Mouse (Mus musculus) adrenal gland, postnatal 10 days (tissue): ENCODE results near the gene AI464131. TPM values are rescaled to one million over a fixed set of nuclear protein-coding genes. Genes with fewer than 3 reads are reported as not detected.
A peak's percentile ranks its signal among the peaks of the same experiment; 100 is the strongest.

Experiments
- DNase-seq: peaks from one replicate; pipeline ENCODE4 v3.0.0; 2021; ENCODE audit warnings: mixed read lengths
- total RNA-seq, 2 experiments: library from RNA; stranded (reverse); gene quantifications; 2 replicates each; pipeline ENCODE4 v1.2.3; 2021

Gene AI464131
- total RNA-seq, 2 experiments from 2014 or later = 13.3 to 17.4 TPM

GRCm38 (mm10) chr4:41505131-41505551 is 2.3 kb upstream of the AI464131 start:
- peak; percentile 43 for DNase-seq

DNA sequence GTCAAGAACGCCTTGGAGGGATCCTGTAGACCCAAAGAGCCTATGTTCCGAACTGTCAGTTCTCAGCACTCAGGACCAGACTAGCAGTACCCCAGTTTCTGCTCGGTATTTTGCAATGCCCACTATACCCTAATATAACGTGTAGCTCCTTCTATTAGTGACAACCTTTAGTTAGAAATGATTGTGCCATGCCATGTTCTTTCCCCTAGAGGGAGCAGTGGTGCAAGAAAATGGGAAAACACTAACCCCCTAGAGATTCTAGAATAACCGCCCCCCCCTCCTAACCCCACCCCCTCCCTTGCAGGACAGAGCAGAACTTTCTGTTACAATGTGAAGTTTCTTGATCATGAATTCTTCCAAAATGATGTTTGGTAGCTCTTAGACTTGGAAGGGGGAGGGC is 1.4 kb upstream of the AI464131 start:
- no peak for DNase-seq

DNA sequence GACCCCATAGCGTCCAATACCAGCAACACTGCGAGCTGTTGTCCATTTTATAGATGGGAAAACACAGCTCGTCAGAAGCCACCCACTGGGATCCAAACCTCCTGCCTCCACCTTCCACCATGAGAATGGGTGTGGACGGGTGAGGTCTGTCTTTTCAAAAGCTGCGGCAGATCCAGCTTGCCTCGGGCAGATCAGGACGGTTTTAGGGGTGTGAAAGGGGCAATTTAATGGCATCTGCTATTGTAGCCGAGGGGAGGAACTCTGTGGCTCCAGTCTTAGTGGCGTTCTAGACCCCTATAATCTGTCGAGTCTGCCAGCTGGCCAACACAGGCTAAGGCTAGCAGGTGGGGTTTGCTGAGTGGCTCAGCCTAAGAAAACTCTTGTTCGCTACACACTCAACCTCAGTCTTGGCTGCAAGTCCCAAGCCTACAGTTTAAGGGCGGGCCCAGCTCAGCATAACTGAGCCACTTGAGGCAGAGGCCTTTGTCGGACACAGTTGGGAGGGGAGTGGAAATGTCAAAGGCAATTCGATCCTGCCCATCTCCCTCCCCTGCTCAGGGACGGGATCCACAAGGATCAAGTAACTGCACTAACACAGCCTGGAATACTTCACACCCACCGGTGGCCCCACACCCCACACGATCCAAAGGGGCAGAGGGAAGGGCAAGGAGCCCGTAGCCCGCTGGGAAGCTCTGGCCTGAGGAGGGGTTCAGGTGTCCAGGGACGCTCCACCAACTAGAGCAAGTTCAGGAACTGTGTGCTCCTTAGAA is 520 bp downstream of the AI464131 start:
- peak; percentile 50 for DNase-seq

DNA sequence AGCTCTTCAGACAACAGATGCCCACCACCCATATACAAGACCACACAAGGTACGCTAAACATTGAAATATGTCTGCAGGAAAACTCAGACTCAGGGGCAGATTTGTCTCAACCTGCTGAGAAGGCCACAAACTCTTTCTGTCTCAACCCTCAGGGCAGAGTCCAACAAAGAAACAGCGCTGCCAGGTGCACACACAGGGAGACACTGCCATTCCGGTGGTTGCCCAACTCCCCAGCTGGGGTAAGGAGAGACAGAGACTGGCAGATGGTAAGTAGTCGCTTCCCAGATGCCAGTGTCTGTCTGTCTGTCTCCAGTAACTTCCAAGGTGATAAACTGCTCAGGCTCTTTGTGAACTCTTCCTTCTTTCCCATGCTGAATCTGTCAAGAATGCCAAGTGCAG is 2.1 kb downstream of the AI464131 start:
- DNase-seq = no peak

DNA sequence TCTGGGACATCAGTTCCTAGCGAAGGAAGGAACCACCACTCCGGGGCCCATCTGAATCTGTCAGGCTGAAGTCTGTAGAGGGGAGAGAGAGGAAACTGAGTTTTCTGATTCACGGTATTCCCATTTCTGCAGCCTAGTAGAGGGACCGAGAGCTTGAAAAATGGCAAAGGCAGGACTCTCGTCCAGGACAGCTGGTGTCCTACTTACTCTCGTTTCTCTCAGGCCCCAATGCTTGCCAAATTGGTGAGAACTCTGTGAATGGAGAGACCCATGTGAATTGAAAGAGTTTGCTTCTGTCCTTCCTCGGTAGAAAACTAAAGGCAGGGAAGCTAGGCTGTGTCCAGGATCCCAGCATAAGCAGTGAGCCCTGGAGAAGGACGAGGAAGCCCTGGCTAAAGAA is 3.3 kb downstream of the AI464131 start:
- DNase-seq = no peak

DNA sequence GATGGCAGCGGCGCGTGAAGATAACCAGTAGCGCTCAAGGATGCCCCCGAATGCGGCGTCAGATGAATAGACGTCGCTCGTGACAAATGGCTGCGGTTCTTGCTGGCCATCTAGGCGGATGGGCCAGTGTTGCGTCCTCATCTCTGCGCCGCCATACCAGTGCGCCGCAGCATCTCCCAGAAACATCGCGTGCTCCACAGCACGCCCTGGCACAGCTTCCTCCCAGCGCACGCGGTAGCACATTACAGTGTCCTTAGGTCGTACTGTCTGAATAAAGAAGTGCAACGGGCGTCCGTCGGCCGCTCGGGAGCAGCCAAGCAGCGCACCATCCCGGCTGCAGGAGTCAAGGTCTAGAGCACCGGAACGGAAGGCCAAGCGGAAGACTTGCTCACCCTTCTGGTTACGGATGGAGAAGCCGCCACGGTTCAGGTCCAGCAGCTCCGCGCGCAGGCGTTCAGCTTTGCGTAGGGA is 3.9 kb downstream of the AI464131 start:
- peak; percentile 36 for DNase-seq

DNA sequence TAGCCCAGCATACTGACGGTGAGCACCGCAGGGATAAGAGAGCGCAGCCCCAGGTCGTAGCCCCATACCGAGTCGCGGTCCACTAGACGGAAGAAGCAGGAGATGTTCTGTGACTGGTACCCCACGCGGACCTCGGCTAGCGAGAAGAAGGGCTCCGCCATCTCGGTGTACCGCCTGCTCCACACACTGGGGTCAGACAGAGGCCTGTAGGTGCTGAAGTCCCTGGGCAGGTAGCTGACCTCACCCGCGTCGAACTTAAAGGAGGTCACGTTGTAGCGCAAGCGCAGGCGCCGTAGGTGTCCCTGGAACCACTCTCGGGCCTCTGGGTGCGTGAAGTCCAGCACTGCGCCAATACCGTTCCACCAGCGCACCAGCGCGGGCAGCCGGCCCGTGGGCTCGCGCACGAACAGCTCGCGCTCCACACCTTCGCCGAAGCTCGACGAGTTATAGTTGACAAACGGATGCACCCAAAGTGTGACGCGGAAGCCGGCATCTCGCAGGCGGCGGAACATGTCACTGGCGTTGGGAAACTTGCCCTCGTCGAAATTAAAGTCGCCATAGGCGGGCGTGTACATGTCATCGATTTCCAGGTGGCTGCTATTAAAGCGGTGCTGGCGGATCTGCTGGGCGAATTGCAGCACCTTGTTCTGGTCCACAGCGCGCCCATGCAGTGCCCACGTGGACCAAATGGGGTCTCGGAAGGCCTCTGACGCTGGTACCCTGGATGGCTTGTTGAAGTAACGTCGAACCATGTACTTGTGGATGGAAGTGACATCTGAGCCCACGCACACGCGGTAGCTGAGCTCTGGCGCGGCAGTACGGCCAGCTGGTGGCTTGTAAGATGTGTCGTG is 4.7 kb downstream of the AI464131 start:
- no peak for DNase-seq

GRCm38 (mm10) chr4:41497579-41497978 is 5.3 kb downstream of the AI464131 start:
- DNase-seq = peak; percentile 46

- no peak for DNase-seq
These were observed 5.8 kb downstream of the AI464131 start for GRCm38 (mm10) chr4:41497046-41497445.

DNA sequence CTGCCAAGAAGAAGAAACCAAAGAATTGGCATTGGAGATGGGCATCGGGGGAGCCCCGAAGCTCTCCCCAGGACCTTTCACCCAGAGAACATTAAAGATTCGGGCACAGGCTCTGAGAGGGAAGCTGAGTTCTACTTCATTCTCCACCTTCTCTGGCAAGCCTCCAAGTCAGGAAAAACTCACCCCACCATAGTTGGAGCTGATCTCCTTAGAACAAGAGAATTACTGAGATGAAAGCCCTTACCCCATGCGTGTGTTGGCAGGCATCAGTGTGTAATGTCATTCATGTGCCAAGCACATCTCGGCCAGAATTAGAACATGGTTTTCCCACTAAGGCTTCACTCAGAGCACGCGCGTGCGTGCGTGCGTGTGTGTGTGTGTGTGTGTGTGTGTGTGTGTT is 7.0 kb downstream of the AI464131 start:
- DNase-seq = peak; percentile 33

DNA sequence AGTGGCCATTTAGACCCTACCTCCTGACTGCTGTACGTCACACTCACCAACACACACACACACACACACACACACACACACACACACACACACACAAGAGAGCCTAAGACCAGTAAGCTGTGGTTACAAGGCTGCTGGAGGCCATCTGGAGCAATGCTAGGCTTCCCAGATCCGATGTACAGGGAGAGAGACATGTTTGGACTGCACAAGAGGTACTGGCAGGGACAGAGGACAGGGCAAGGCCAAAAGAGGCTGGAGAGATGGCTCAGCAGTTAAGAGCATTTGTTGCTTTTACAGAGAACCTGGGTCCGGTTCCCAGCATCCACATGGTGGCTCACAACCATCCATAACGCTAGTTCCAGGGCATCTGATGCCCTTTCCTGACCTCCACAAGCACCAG is 7.8 kb downstream of the AI464131 start:
- DNase-seq = no peak

GRCm38 (mm10) chr4:41494378-41494777 is 8.5 kb downstream of the AI464131 start:
- no peak for DNase-seq

GRCm38 (mm10) chr4:41493464-41494116 is 9.3 kb downstream of the AI464131 start:
- DNase-seq = peak; percentile 53

- no peak for DNase-seq
These were observed 9.9 kb downstream of the AI464131 start for GRCm38 (mm10) chr4:41492951-41493350.

DNA sequence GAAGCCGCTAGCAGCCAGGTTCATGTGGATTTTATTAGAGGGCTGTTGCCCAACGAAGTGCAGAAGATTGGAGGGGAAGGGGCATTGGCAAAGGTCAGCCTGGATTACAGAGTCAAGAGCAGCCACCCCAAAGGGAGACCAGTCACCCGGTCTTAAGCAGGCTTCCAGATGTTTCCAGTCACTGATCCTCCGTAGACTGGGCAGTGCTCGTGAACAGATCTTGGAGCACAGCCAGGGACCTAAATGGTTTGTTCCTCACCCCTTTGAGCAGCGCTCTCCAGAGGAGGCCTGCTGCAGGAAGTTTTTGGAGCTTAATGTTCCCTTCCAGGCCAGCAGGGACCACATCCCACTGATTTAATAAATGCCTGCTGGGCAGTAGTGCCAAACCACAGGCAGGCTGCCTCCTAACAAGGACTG is 21.3 kb downstream of the AI464131 start:
- DNase-seq = peak; percentile 62

- DNase-seq = peak; percentile 64
These were observed 22.6 kb downstream of the AI464131 start for GRCm38 (mm10) chr4:41480254-41480653.

DNA sequence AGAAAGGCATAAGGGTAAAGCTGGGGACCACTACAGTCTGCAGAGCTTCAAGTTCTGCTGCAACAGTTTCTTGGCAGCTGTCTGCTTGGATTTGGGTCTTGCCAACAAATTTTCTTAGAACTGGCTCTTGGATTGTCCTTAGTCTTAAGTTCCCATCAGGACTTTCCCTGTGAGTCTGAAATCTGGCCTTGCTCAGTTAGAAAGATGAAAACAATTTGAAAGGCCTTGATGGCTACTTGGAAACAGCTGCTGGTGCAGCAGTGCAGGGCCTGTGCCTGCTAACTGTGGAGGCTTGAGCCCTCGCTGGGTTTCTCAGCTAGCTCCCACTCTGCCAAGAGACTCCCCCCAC is 23.4 kb downstream of the AI464131 start:
- peak; percentile 13 for DNase-seq

GRCm38 (mm10) chr4:41478751-41479455 is 24.0 kb downstream of the AI464131 start:
- no peak for DNase-seq

GRCm38 (mm10) chr4:41477648-41478160 is 25.2 kb downstream of the AI464131 start:
- DNase-seq = no peak

- DNase-seq = no peak
These were observed 31.5 kb downstream of the AI464131 start for GRCm38 (mm10) chr4:41471384-41471689.

GRCm38 (mm10) chr4:41470684-41471383 is 32.0 kb downstream of the AI464131 start:
- DNase-seq = no peak
